Mouse (Mus musculus) kidney, postnatal 0 days (tissue): Measurements from ENCODE around the gene Mcrip2. TPM values are rescaled to one million over a fixed set of nuclear protein-coding genes. Genes with fewer than 3 reads are reported as not detected.
A peak's percentile ranks its signal among the peaks of the same experiment; 100 is the strongest.

Experiments
- ATAC-seq: fragments of 200-750 bp; cut with Nextera tagmentation; replicated peaks from 2 replicates; pipeline ENCODE4 v1.8.0; 2017; ENCODE audit warnings: low read depth, moderate number of reproducible peaks, moderate TSS enrichment, moderate library complexity; ENCODE audit not compliant: low FRiP score
- DNase-seq: peaks from one replicate; pipeline ENCODE4 v3.0.0-alpha.2; 2016; ENCODE audit warnings: low spot score
- H3K27ac ChIP-seq: fragments of 300-500 bp; sonication (generic); 2 replicates; pipeline ENCODE4 v1.5.1; 2014; ENCODE audit warnings: mild to moderate bottlenecking
- H3K27me3 ChIP-seq: fragments of 300-500 bp; sonication (generic); 2 replicates; pipeline ENCODE4 v1.6.1; 2014; ENCODE audit warnings: low read length, mixed read lengths; ENCODE audit not compliant: insufficient read depth
- H3K36me3 ChIP-seq: fragments of 300-500 bp; sonication (generic); 2 replicates; pipeline ENCODE4 v1.6.1; 2014; ENCODE audit warnings: low read length, mixed read lengths; ENCODE audit not compliant: insufficient read depth
- H3K4me1 ChIP-seq: fragments of 300-500 bp; sonication (generic); replicated peaks from 2 replicates; pipeline ENCODE4 v1.6.1; 2014; ENCODE audit warnings: antibody characterized with exemption, low read length, mixed read lengths; ENCODE audit not compliant: insufficient read depth
- H3K4me2 ChIP-seq: fragments of 300-500 bp; sonication (generic); 2 replicates; pipeline ENCODE4 v1.6.1; 2014; ENCODE audit warnings: mild to moderate bottlenecking, low read length, moderate library complexity, mixed read lengths
- H3K4me3 ChIP-seq: fragments of 300-500 bp; sonication (generic); replicated peaks from 2 replicates; pipeline ENCODE4 v1.5.1; 2014; ENCODE audit warnings: low read depth, low read length
- H3K9ac ChIP-seq: fragments of 300-500 bp; sonication (generic); 2 replicates; pipeline ENCODE4 v1.6.1; 2014; ENCODE audit warnings: low read depth, low read length
- H3K9me3 ChIP-seq: fragments of 300-500 bp; sonication (generic); replicated peaks from 2 replicates; pipeline ENCODE4 v1.6.1; 2016; ENCODE audit warnings: low read length, inconsistent platforms, mixed read lengths
- CTCF ChIP-seq: IDR thresholded peaks from 2 replicates; pipeline ENCODE4 v1.5.1; 2016; ENCODE audit warnings: antibody characterized with exemption, low read depth, mild to moderate bottlenecking, moderate library complexity
- WGBS: fragments of 180-500 bp; shearing (Covaris S2); extraction: QIAGEN DNeasy Blood & Tissue Kit; methylation state at CpG from one replicate; pipeline ENCODE4 v1.1.7; 2014; 5-methylcytosine and 5-hydroxymethylcytosine counted together
- polyA plus RNA-seq: library from polyadenylated mRNA; unstranded; fragments of >200 nt; fragmentation: Nextera tagmentation; extraction: Ambion mirVana; gene quantifications from 2 replicates; pipeline ENCODE4 v1.2.1, GENCODE M21; 2015

The Mcrip2 gene
- polyA plus RNA-seq, 1 experiment from 2014 or later: 138 TPM

GRCm38 (mm10) chr17:25843122-25843521 lies 25.4 kb downstream of the Mcrip2 start:
- Histone ChIP-seq H3K9ac (peak overlapping the region; percentile 84; the same call in 1 of the 2 replicates), H3K27ac (0 out of 2 replicates have a peak overlapping the region, but pooled peaks have one; percentile 89), H3K4me1 (peaks cover 5% of the 10 kb centered on the region), H3K27me3 (no peaks in the 10 kb centered on the region), H3K36me3 (peaks cover 36% of the 10 kb centered on the region), H3K4me2 (peak overlapping the region; percentile 98), H3K9me3 (no peaks in the 10 kb centered on the region), H3K4me3 (peak overlapping the region; percentile 86; the same call in 1 of the 2 replicates)
- WGBS: 89% methylated on average over 4 of the region's 4 CpGs
- ATAC-seq (no peak), DNase-seq (no peak)
- TF ChIP-seq CTCF: no peak

- Histone ChIP-seq H3K4me1 (peaks cover 5% of the 10 kb centered on the region), H3K4me2 (no peak overlapping the region), H3K9ac (no peak overlapping the region), H3K36me3 (peaks cover 36% of the 10 kb centered on the region), H3K9me3 (no peaks in the 10 kb centered on the region), H3K27ac (no peak overlapping the region), H3K4me3 (no peak overlapping the region), H3K27me3 (no peaks in the 10 kb centered on the region)
- 75% methylated on average over 3 of the region's 3 CpGs for WGBS
- no peak for TF ChIP-seq CTCF
- ATAC-seq: no peak
- DNase-seq: no peak
Measured at GRCm38 (mm10) chr17:25842509-25842908, 26.1 kb downstream of the Mcrip2 start.

GRCm38 (mm10) chr17:25841117-25841880 lies 27.3 kb downstream of the Mcrip2 start, which contains the start of gene Gm20683:
Gene Gm20683 (minus strand): TSS chr17:25841763.
- H3K36me3 ChIP-seq: peaks cover 36% of the 10 kb centered on the region

GRCm38 (mm10) chr17:25840519-25840918 lies 28.0 kb downstream of the Mcrip2 start:
- H3K27me3 ChIP-seq: no peaks in the 10 kb centered on the region
- peaks cover 23% of the 10 kb centered on the region for H3K4me1 ChIP-seq
- H3K4me2 ChIP-seq: no peak overlapping the region
- DNase-seq: no peak
- peaks cover 36% of the 10 kb centered on the region for H3K36me3 ChIP-seq
- no peak for TF ChIP-seq CTCF
- no peak overlapping the region for H3K4me3 ChIP-seq
- H3K9ac ChIP-seq: no peak overlapping the region
- no peak for ATAC-seq
- H3K9me3 ChIP-seq: no peaks in the 10 kb centered on the region
- 96% methylated on average over 6 of the region's 6 CpGs for WGBS
- no peak overlapping the region for H3K27ac ChIP-seq

More at GRCm38 (mm10) chr17:25841117-25841880, 27.3 kb downstream of the Mcrip2 start, which contains the start of gene Gm20683:
- H3K9me3 ChIP-seq: no peaks in the 10 kb centered on the region
- no peak within 1 kb of the TSS for H3K9ac ChIP-seq
- H3K4me2 ChIP-seq: no peak within 1 kb of the TSS
- WGBS: 89% methylated on average over 22 of the region's 22 CpGs
- ATAC-seq (no peak), DNase-seq (no peak)
- H3K4me1 ChIP-seq: peaks cover 16% of the 10 kb centered on the region
- no peaks in the 10 kb centered on the region for H3K27me3 ChIP-seq
- TF ChIP-seq CTCF: no peak
- H3K27ac ChIP-seq: no peak within 1 kb of the TSS
- H3K4me3 ChIP-seq: no peak within 1 kb of the TSS

- Histone ChIP-seq H3K36me3 (peaks cover 40% of the 10 kb centered on the region), H3K4me3 (no peak overlapping the region), H3K27ac (peak overlapping the region; percentile 26; the same call in 1 of the 2 replicates), H3K4me1 (peaks cover 32% of the 10 kb centered on the region), H3K27me3 (no peaks in the 10 kb centered on the region), H3K9me3 (no peaks in the 10 kb centered on the region), H3K9ac (no peak overlapping the region), H3K4me2 (no peak overlapping the region)
- no peak for ATAC-seq
- 79% methylated on average over 14 of the region's 14 CpGs for WGBS
- DNase-seq: no peak
- no peak for TF ChIP-seq CTCF
Measured at GRCm38 (mm10) chr17:25839455-25840235, 28.9 kb downstream of the Mcrip2 start.

- Histone ChIP-seq H3K27ac (peak overlapping the region; percentile 26), H3K4me2 (no peak overlapping the region), H3K9me3 (no peaks in the 10 kb centered on the region), H3K9ac (no peak overlapping the region), H3K27me3 (no peaks in the 10 kb centered on the region), H3K4me1 (peaks cover 39% of the 10 kb centered on the region), H3K4me3 (no peak overlapping the region), H3K36me3 (peaks cover 42% of the 10 kb centered on the region)
- no peak for TF ChIP-seq CTCF
- 93% methylated on average over 4 of the region's 4 CpGs for WGBS
- ATAC-seq: no peak
- no peak for DNase-seq
Measured at GRCm38 (mm10) chr17:25838904-25839303, 29.7 kb downstream of the Mcrip2 start.
